Comparison of ENCODE assay signal across 30 mouse cellular contexts in genomic region chr2:5035241-5035640, GRCm38 (mm10). TPM values are rescaled to one million over a fixed set of nuclear protein-coding genes. Genes with fewer than 3 reads are reported as not detected.
"Had no signal": no experiment of that assay in that cellular context is flagged by ENCODE, and none has a peak within 500 bp of the region (broad histone marks: within the 10 kb centered on the region; RNA-seq: fewer than 3 reads in every experiment).

No protein-coding gene starts in this region.

- H3K36me3 ChIP-seq: heart, embryonic 10.5 days; hindbrain, embryonic 13.5 days; kidney, embryonic 15.5 days; limb, embryonic 13.5 days; limb, embryonic 15.5 days had no signal

- H3K9me3 ChIP-seq: heart, embryonic 10.5 days; heart, embryonic 12.5 days; hindbrain, embryonic 13.5 days; kidney, embryonic 15.5 days; limb, embryonic 13.5 days; limb, embryonic 15.5 days; liver, embryonic 15.5 days had no signal

- H3K27me3 ChIP-seq: heart, embryonic 12.5 days; hindbrain, embryonic 13.5 days; kidney, embryonic 15.5 days; limb, embryonic 13.5 days; limb, embryonic 15.5 days; liver, embryonic 15.5 days had no signal

- H3K27ac ChIP-seq: heart, embryonic 10.5 days; hindbrain, embryonic 13.5 days; kidney, embryonic 15.5 days; kidney, postnatal 0 days; limb, embryonic 13.5 days; limb, embryonic 15.5 days; liver, embryonic 15.5 days had no signal

- DNase-seq: gastrocnemius, adult 2 months; gastrocnemius, postnatal 10 days; gastrocnemius, postnatal 25 days; heart, adult 18-20 months; heart, postnatal 10 days; heart, postnatal 4 days; kidney, adult 11 months; kidney, adult 2 months; kidney, adult 9 months; kidney, postnatal 14 days; kidney, postnatal 36 days; layer of hippocampus, adult 9-11 months; layer of hippocampus, postnatal 36 days; left cerebral cortex, postnatal 4 days had no signal

- ATAC-seq: hindbrain, embryonic 16.5 days; inflammation-experienced regulatory T-cells, adult 6 months had no signal

- H3K9ac ChIP-seq: heart, embryonic 12.5 days; hindbrain, embryonic 13.5 days; kidney, embryonic 15.5 days; limb, embryonic 13.5 days; limb, embryonic 15.5 days; liver, embryonic 15.5 days had no signal

- H3K4me1 ChIP-seq: heart, embryonic 10.5 days; kidney, embryonic 15.5 days; limb, embryonic 13.5 days; limb, embryonic 15.5 days had no signal

- H3K4me3 ChIP-seq: gastrocnemius, adult 2 months; heart, embryonic 10.5 days; heart, embryonic 12.5 days; hindbrain, embryonic 13.5 days; kidney, embryonic 15.5 days; limb, embryonic 13.5 days; limb, embryonic 15.5 days; liver, embryonic 15.5 days had no signal

- H3K4me2 ChIP-seq: heart, embryonic 12.5 days; hindbrain, embryonic 13.5 days; kidney, embryonic 15.5 days; limb, embryonic 13.5 days; limb, embryonic 15.5 days; liver, embryonic 15.5 days had no signal

RNA-seq across cellular contexts. Expression of gene Ucma, which starts 59.3 kb away (rescaled TPM):
- total RNA-seq: gastrocnemius, adult 2 months; gastrocnemius, postnatal 25 days; granulocyte monocyte progenitor cell, adult 5-6 weeks; heart, adult 8-10 months; heart, postnatal 4 days had no signal
- polyA plus RNA-seq: heart, embryonic 10.5 days; heart, embryonic 12.5 days; heart, embryonic 14.5 days; hindbrain, embryonic 11.5 days; inflammation-experienced regulatory T-cells, adult 6 months; kidney, adult 2 months; kidney, embryonic 15.5 days; kidney, postnatal 0 days; large intestine, adult 2 months; limb, embryonic 11.5 days had no signal
